In the genomic region with DNA sequence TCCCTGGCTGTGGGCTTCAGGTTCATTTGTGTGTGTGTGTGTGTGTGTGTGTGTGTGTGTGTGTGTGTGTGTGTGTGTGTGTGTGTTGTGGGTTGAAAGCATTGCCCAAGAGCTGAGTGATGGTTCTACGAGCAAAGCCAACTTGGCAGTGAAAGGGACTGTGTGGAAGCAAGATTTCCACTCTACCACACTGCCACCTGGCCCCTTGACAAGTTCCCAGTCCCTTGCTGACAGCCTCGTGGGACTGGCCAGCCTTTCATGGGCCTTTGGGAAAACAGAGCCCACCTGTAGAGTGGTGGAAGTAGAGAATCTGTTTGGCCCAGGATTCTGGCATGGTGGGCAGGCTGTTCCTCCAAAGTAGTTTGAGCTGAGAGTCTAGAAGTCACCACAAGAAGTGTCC, we compare ENCODE assay signal across 22 mouse cellular contexts. TPM values are rescaled to one million over a fixed set of nuclear protein-coding genes. Genes with fewer than 3 reads are reported as not detected.
DNase-seq lines count a peak whose midpoint lies in the region; ATAC-seq and TF ChIP-seq lines count a peak whose summit lies in the region.
"Had no signal": no experiment of that assay in that cellular context is flagged by ENCODE, and none has a peak within 500 bp of the region (broad histone marks: within the 10 kb centered on the region; RNA-seq: fewer than 3 reads in every experiment).

No protein-coding gene starts in this region.

- no peak overlapping the region for H3K9ac ChIP-seq in hindbrain, postnatal 0 days (replicated peaks; ENCODE audit: low read length)
- no peak overlapping the region for H3K9ac ChIP-seq in hindbrain, embryonic 12.5 days
- H3K9ac ChIP-seq in liver, adult 2 months (ENCODE audit: low read depth, low read length), result no peak overlapping the region
- H3K9ac ChIP-seq: forebrain, embryonic 13.5 days had no signal

- H3K9me3 ChIP-seq in hindbrain, postnatal 0 days (ENCODE audit: low read length), result no peaks in the 10 kb centered on the region
- H3K9me3 ChIP-seq in hindbrain, embryonic 12.5 days (replicated peaks), result no peaks in the 10 kb centered on the region
- H3K9me3 ChIP-seq: forebrain, embryonic 10.5 days; forebrain, embryonic 13.5 days; hindbrain, embryonic 13.5 days had no signal

- no peak for TF ChIP-seq CTCF in hindbrain, postnatal 0 days (IDR thresholded peaks at IDR 0.05; ENCODE audit: low read depth)
- no peak for TF ChIP-seq CTCF in liver, adult 2 months (IDR thresholded peaks at IDR 0.05; ENCODE audit: low read depth, low read length)
- no peak for TF ChIP-seq CTCF in small intestine, adult 2 months (IDR thresholded peaks at IDR 0.05; ENCODE audit: extremely low read depth, insufficient read length, insufficient replicate concordance, low read depth, low read length)

- no peak overlapping the region for H3K27ac ChIP-seq in hindbrain, postnatal 0 days
- no peak overlapping the region for H3K27ac ChIP-seq in hindbrain, embryonic 12.5 days
- H3K27ac ChIP-seq in liver, adult 2 months (replicated peaks; ENCODE audit: insufficient read depth, low read depth, low read length), result peak overlapping the region; percentile 57
- H3K27ac ChIP-seq in small intestine, adult 2 months (ENCODE audit: insufficient read depth, low read depth, low read length), result peak overlapping the region; percentile 65
- H3K27ac ChIP-seq: forebrain, embryonic 13.5 days; hindbrain, embryonic 13.5 days had no signal

- WGBS in hindbrain, postnatal 0 days, result 39% methylated on average over 2 of the region's 2 CpGs
- WGBS in hindbrain, embryonic 12.5 days, result 71% methylated on average over 2 of the region's 2 CpGs
- WGBS in liver, adult 2 months, result 14% methylated on average over 2 of the region's 2 CpGs
- WGBS in small intestine, adult 2 months, result 75% methylated on average over 2 of the region's 2 CpGs

- no peak overlapping the region for H3K4me2 ChIP-seq in hindbrain, postnatal 0 days (ENCODE audit: low read depth, low read length)
- no peak overlapping the region for H3K4me2 ChIP-seq in hindbrain, embryonic 12.5 days (replicated peaks)
- H3K4me2 ChIP-seq: forebrain, embryonic 13.5 days; heart, embryonic 11.5 days; hindbrain, embryonic 13.5 days had no signal

- H3K27me3 ChIP-seq in hindbrain, postnatal 0 days (ENCODE audit: insufficient read depth, low read length), result no peaks in the 10 kb centered on the region
- H3K27me3 ChIP-seq in hindbrain, embryonic 12.5 days, result no peaks in the 10 kb centered on the region
- H3K27me3 ChIP-seq in liver, adult 2 months (ENCODE audit: control insufficient read depth, insufficient read depth, low read length), result no peaks in the 10 kb centered on the region
- no peaks in the 10 kb centered on the region for H3K27me3 ChIP-seq in small intestine, adult 2 months (ENCODE audit: control insufficient read depth, insufficient read depth, low read length)
- H3K27me3 ChIP-seq: forebrain, embryonic 13.5 days; hindbrain, embryonic 13.5 days had no signal

- H3K4me1 ChIP-seq in hindbrain, postnatal 0 days (ENCODE audit: insufficient read depth, low read length), result peaks cover 13% of the 10 kb centered on the region
- peaks cover 15% of the 10 kb centered on the region for H3K4me1 ChIP-seq in hindbrain, embryonic 12.5 days
- H3K4me1 ChIP-seq in liver, adult 2 months (ENCODE audit: control insufficient read depth, insufficient read depth, low read length), result peaks cover 38% of the 10 kb centered on the region
- H3K4me1 ChIP-seq in small intestine, adult 2 months (ENCODE audit: control insufficient read depth, insufficient read depth, insufficient read length, low read length), result peaks cover 41% of the 10 kb centered on the region

- H3K4me3 ChIP-seq in hindbrain, postnatal 0 days (ENCODE audit: low read length), result no peak overlapping the region
- no peak overlapping the region for H3K4me3 ChIP-seq in hindbrain, embryonic 12.5 days
- H3K4me3 ChIP-seq in liver, adult 2 months (ENCODE audit: insufficient read depth, low read depth, low read length), result no peak overlapping the region
- H3K4me3 ChIP-seq in small intestine, adult 2 months (ENCODE audit: low read depth, low read length), result no peak overlapping the region
- H3K4me3 ChIP-seq: forebrain, embryonic 10.5 days; forebrain, embryonic 13.5 days; hindbrain, embryonic 13.5 days had no signal

- peak; percentile 43 for ATAC-seq in hindbrain, postnatal 0 days
- ATAC-seq in hindbrain, embryonic 12.5 days (ENCODE audit: low FRiP score), result no peak
- ATAC-seq: CD4-positive, CD25-positive, alpha-beta regulatory T cell, adult 4 months; forebrain, embryonic 13.5 days; forebrain, embryonic 16.5 days; hindbrain, embryonic 16.5 days; inflammation-experienced regulatory T-cells, adult 6 months had no signal

- peaks cover 24% of the 10 kb centered on the region; the same call in 1 of the 2 replicates for H3K79me2 ChIP-seq in liver, adult 2 months (ENCODE audit: control insufficient read depth, insufficient read depth, low read length)

- TF ChIP-seq POLR2A in liver, adult 2 months (IDR thresholded peaks at IDR 0.05; ENCODE audit: extremely low read depth, insufficient read depth, low read length), result no peak
- no peak for TF ChIP-seq POLR2A in small intestine, adult 2 months (IDR thresholded peaks at IDR 0.05; ENCODE audit: low read depth, low read length)

- peak; percentile 31 for DNase-seq in cerebellum, adult 11-12 months
- no peak for DNase-seq in cerebellum, adult 9-11 months
- DNase-seq in hindbrain, postnatal 0 days (ENCODE audit: low spot score), result peak; percentile 50
- DNase-seq in liver, adult 2 months (ENCODE audit: extremely low read depth, low read depth, low spot score), result peak; percentile 82
- no peak for DNase-seq in liver
- DNase-seq in gastrocnemius, postnatal 10 days, result no peak
- DNase-seq: adrenal gland, postnatal 36 days; cerebellum, adult 9-10 months; gastrocnemius, postnatal 14 days; heart, adult 11 months; kidney, adult 11 months had no signal

- H3K36me3 ChIP-seq in hindbrain, postnatal 0 days (ENCODE audit: insufficient read depth, low read length), result no peaks in the 10 kb centered on the region
- H3K36me3 ChIP-seq in hindbrain, embryonic 12.5 days, result peaks cover 3% of the 10 kb centered on the region; the same call in 1 of the 2 replicates
- H3K36me3 ChIP-seq in liver, adult 2 months (ENCODE audit: control insufficient read depth, insufficient read depth, low read length), result no peaks in the 10 kb centered on the region
- H3K36me3 ChIP-seq in small intestine, adult 2 months (ENCODE audit: control insufficient read depth, insufficient read depth, low read length), result peaks cover 2% of the 10 kb centered on the region; the same call in 1 of the 2 replicates
- H3K36me3 ChIP-seq: hindbrain, embryonic 13.5 days had no signal

RNA-seq across cellular contexts. Expression of a gene that starts 7.8 kb away (rescaled TPM):
- total RNA-seq in hindbrain, postnatal 0 days (2014; rRNA removed), result 34.4 and 39.8 TPM in 2 replicates
- 35.2 and 36.3 TPM in 2 replicates for polyA plus RNA-seq in hindbrain, postnatal 0 days (2015; fragmentation: Nextera tagmentation; extraction: Ambion mirVana)
- polyA plus RNA-seq in hindbrain, embryonic 12.5 days (2016; fragmentation: Nextera tagmentation; extraction: Ambion mirVana), result 30.4 and 33.3 TPM in 2 replicates
- total RNA-seq in liver, adult 2 months (2014; rRNA removed), result 9.1 and 12.6 TPM in 2 replicates
- polyA plus RNA-seq in liver, adult 2 months (2012; rRNA removed), result 51.1 and 66.9 TPM in 2 replicates
- 112 and 394 TPM in 2 replicates for polyA plus RNA-seq in small intestine, adult 2 months (2012; rRNA removed)
- 1 to 10 TPM; 4.7 to 5.8 TPM for total RNA-seq in gastrocnemius, postnatal 10 days (2021)
- total RNA-seq: MEL had no signal
- polyA plus RNA-seq: CD4-positive, CD25-positive, alpha-beta regulatory T cell, adult 4 months; inflammation-experienced regulatory T-cells, adult 6 months had no signal

Comparison
In these comparisons a context has a peak if more than half of its experiments do, and no peak if none do; other contexts are left out.
1. DNase-seq: peak in cerebellum, adult 11-12 months (single experiment), hindbrain, postnatal 0 days (single experiment) and liver, adult 2 months (single experiment); none in cerebellum, adult 9-11 months (single experiment), liver (single experiment) and gastrocnemius, postnatal 10 days (single experiment).
2. H3K27ac ChIP-seq: peak in liver, adult 2 months (single experiment) and small intestine, adult 2 months (single experiment); none in hindbrain, postnatal 0 days (single experiment) and hindbrain, embryonic 12.5 days (single experiment).